Mouse (Mus musculus) E14TG2a.4 (cell line): ENCODE results near the gene Mettl5.

Experiments
- NANOG ChIP-seq: IDR thresholded peaks from 2 replicates; pipeline ENCODE4 v1.6.1; 2014; ENCODE audit warnings: borderline replicate concordance, low read length, mixed read lengths
- POU5F1 ChIP-seq: IDR thresholded peaks from 2 replicates; pipeline ENCODE4 v1.6.1; 2014; ENCODE audit warnings: low read length, borderline replicate concordance

GRCm38 (mm10) chr2:69822361-69823128, 62.9 kb downstream of the Mettl5 start:
- TF ChIP-seq POU5F1 (no peak), NANOG (no peak)
